Mouse (Mus musculus) bone marrow, adult 2 months (tissue): Measurements from ENCODE around the gene Fcho2. TPM values are rescaled to one million over a fixed set of nuclear protein-coding genes. Genes with fewer than 3 reads are reported as not detected.

Source experiments
- H3K27ac ChIP-seq: fragments of 200-500 bp; 2 replicates; pipeline ENCODE4 v1.5.1; 2012; ENCODE audit warnings: low read depth, mild to moderate bottlenecking, control low read depth, inconsistent platforms, low read length; ENCODE audit not compliant: control insufficient read depth, poor library complexity, insufficient read depth
- H3K4me1 ChIP-seq: fragments of 200-500 bp; 2 replicates; pipeline ENCODE4 v1.6.1; 2011; ENCODE audit warnings: low read length; ENCODE audit not compliant: control insufficient read depth, insufficient read depth
- H3K4me3 ChIP-seq: fragments of 200-500 bp; replicated peaks from 2 replicates; pipeline ENCODE3; 2011; ENCODE audit warnings: mild to moderate bottlenecking, low read depth, low read length, control low read depth; ENCODE audit not compliant: control insufficient read depth
- CTCF ChIP-seq: fragments of 200-500 bp; IDR thresholded peaks from 2 replicates; pipeline ENCODE4 v1.5.1; 2011; ENCODE audit warnings: low read length, control low read depth; ENCODE audit not compliant: control insufficient read depth, insufficient read depth
- POLR2A ChIP-seq: fragments of 200-500 bp; IDR thresholded peaks from 2 replicates; pipeline ENCODE4 v1.6.1; 2011; ENCODE audit warnings: low read depth, mild to moderate bottlenecking, control low read depth, low read length, borderline replicate concordance; ENCODE audit not compliant: control insufficient read depth
- WGBS: fragments of 180-500 bp; shearing (Covaris S2); methylation state at CpG from one replicate; pipeline ENCODE4 v1.1.7; 2018; 5-methylcytosine and 5-hydroxymethylcytosine counted together
- polyA plus RNA-seq: library from polyadenylated mRNA; stranded (reverse); fragments of >200 nt; gene quantifications from 2 replicates; pipeline ENCODE4 v1.2.4, GENCODE M21; 2011; ENCODE audit warnings: low replicate concordance; ENCODE audit not compliant: missing spikeins, insufficient read depth, insufficient read length

Fcho2 gene
- polyA plus RNA-seq, 1 experiment: 96.2 TPM

GRCm38 (mm10) chr13:98673922-98674321 is 141.3 kb downstream of the Fcho2 start:
- Histone ChIP-seq H3K27ac (no peak overlapping the region), H3K4me3 (no peak overlapping the region), H3K4me1 (no peaks in the 10 kb centered on the region)
- 72% methylated on average over 4 of the region's 4 CpGs for WGBS
- TF ChIP-seq CTCF: no peak
- no peak for TF ChIP-seq POLR2A

Other genes with a start within 250 kb of the Fcho2 start
- gene Tmem174, start 178.0 kb downstream of the Fcho2 start, polyA plus RNA-seq: 1.1 TPM in 1 of 2 replicates, not detected in the other
- gene Tmem171, start 120.6 kb downstream of the Fcho2 start, polyA plus RNA-seq: not detected in 2 replicates
- gene Tnpo1, start 110.9 kb upstream of the Fcho2 start, polyA plus RNA-seq: 11.2 and 24.9 TPM in 2 replicates
- gene 1700024P04Rik, start 169.1 kb upstream of the Fcho2 start, polyA plus RNA-seq: not detected in 2 replicates